Mouse (Mus musculus) heart, adult 2 months (tissue): ENCODE data around the gene Hps5. TPM values are rescaled to one million over a fixed set of nuclear protein-coding genes. Genes with fewer than 3 reads are reported as not detected.

Source experiments
- DNase-seq, 2 experiments: peaks; one replicate each; pipeline ENCODE4 v3.0.0; 2021
- H3K27ac ChIP-seq: fragments of 200-600 bp; 2 replicates; pipeline ENCODE4 v1.8.1; 2022
- H3K27me3 ChIP-seq: fragments of 200-500 bp; 2 replicates; pipeline ENCODE4 v1.6.1; 2012; ENCODE audit warnings: mild to moderate bottlenecking, low read length, inconsistent platforms, mixed read lengths; ENCODE audit not compliant: control insufficient read depth, insufficient read depth
- H3K36me3 ChIP-seq: fragments of 200-500 bp; 2 replicates; pipeline ENCODE4 v1.6.1; 2012; ENCODE audit warnings: low read length, inconsistent platforms; ENCODE audit not compliant: control insufficient read depth, insufficient read depth
- H3K4me1 ChIP-seq: fragments of 200-500 bp; 2 replicates; pipeline ENCODE4 v1.6.1; 2011; ENCODE audit warnings: low read length; ENCODE audit not compliant: control insufficient read depth, insufficient read depth
- H3K4me3 ChIP-seq: fragments of 200-600 bp; 2 replicates; pipeline ENCODE4 v1.8.1; 2022
- H3K79me2 ChIP-seq: fragments of 200-500 bp; replicated peaks from 2 replicates; pipeline ENCODE4 v1.6.1; 2012; ENCODE audit warnings: mild to moderate bottlenecking, inconsistent platforms, low read length, moderate library complexity, mixed read lengths; ENCODE audit not compliant: control insufficient read depth, insufficient read depth
- H3K9ac ChIP-seq: fragments of 200-500 bp; 2 replicates; pipeline ENCODE4 v1.6.1; 2012; ENCODE audit warnings: low read depth, mild to moderate bottlenecking, control low read depth, inconsistent platforms, low read length, mixed read lengths
- CTCF ChIP-seq: fragments of 200-600 bp; IDR thresholded peaks from 2 replicates; pipeline ENCODE4 v1.8.1; 2022; ENCODE audit warnings: antibody characterized with exemption, mild to moderate bottlenecking, moderate library complexity
- EP300 ChIP-seq: fragments of 200-500 bp; IDR thresholded peaks from 2 replicates; pipeline ENCODE4 v1.6.1; 2011; ENCODE audit warnings: low read depth, low read length, control low read depth; ENCODE audit not compliant: insufficient read depth
- POLR2A ChIP-seq: fragments of 200-500 bp; IDR thresholded peaks from 2 replicates; pipeline ENCODE4 v1.6.1; 2011; ENCODE audit warnings: mild to moderate bottlenecking, low read depth, low read length, control low read depth; ENCODE audit not compliant: insufficient read depth
- WGBS: fragments of 180-500 bp; shearing (Covaris S2); methylation state at CpG from one replicate; pipeline ENCODE4 v1.1.7; 2018; 5-methylcytosine and 5-hydroxymethylcytosine counted together
- intact Hi-C: fragments of 180-260 bp; cut with DNase I; formaldehyde crosslinking; loops from one replicate; pipeline ENCODE4 v1.15.1; 2025
- polyA plus RNA-seq: library from polyadenylated mRNA; depleted of rRNA; stranded (reverse); fragments of >200 nt; gene quantifications from 2 replicates; pipeline ENCODE4 v1.2.3, GENCODE M21; 2012; rRNA removed
- total RNA-seq, 2 experiments: library from RNA; stranded (reverse); gene quantifications; 2 replicates each; pipeline ENCODE4 v1.2.3; 2021

Gene Hps5
- total and polyA plus RNA-seq, 3 experiments: 5.2 to 9.2 (median 7.5) TPM

GRCm38 (mm10) chr7:46714518-46714917 is 81.3 kb downstream of the Hps5 start:
- intact Hi-C loops: loop anchor here (5.0 to 10.0 kb wide), 4 partner anchors 58 to 320 kb away; partner anchors contain the start of genes Kcnc1 and Tsg101
- no peaks in the 10 kb centered on the region for H3K79me2 ChIP-seq
- H3K27me3 ChIP-seq: no peaks in the 10 kb centered on the region; the same call in 1 of the 2 replicates
- no peak overlapping the region for H3K27ac ChIP-seq
- no peak overlapping the region for H3K4me3 ChIP-seq
- TF ChIP-seq POLR2A (no peak), CTCF (peak; percentile 88), EP300 (0 out of 2 replicates have a peak, but pooled peaks have one; percentile 16)
- H3K4me1 ChIP-seq: no peaks in the 10 kb centered on the region; the same call in 1 of the 2 replicates
- no peak overlapping the region for H3K9ac ChIP-seq
- H3K36me3 ChIP-seq: no peaks in the 10 kb centered on the region
- DNase-seq: peak; percentile 49 to 56
- 23% methylated on average over 6 of the region's 6 CpGs for WGBS

GRCm38 (mm10) chr7:46712250-46712649 is 83.6 kb downstream of the Hps5 start:
- no peak for TF ChIP-seq EP300
- TF ChIP-seq POLR2A: no peak
- TF ChIP-seq CTCF: no peak
- Histone ChIP-seq H3K27me3 (no peaks in the 10 kb centered on the region; the same call in 1 of the 2 replicates), H3K36me3 (no peaks in the 10 kb centered on the region), H3K9ac (no peak overlapping the region), H3K4me1 (no peaks in the 10 kb centered on the region; the same call in 1 of the 2 replicates), H3K27ac (no peak overlapping the region), H3K79me2 (no peaks in the 10 kb centered on the region), H3K4me3 (no peak overlapping the region)
- intact Hi-C loops: loop anchor here (5.0 to 10.0 kb wide), 4 partner anchors 60 to 317 kb away; partner anchors contain the start of genes Kcnc1 and Tsg101
- 54% methylated on average over 6 of the region's 6 CpGs for WGBS
- DNase-seq: no peak

Other genes starting within 250 kb of the Hps5 start
- gene Sergef, start 156.3 kb downstream of the Hps5 start, total RNA-seq: 1 to 10 TPM; 2.9 to 5.1 TPM
- gene Sergef, start 156.3 kb downstream of the Hps5 start, polyA plus RNA-seq: 3.6 and 4.9 TPM in 2 replicates
- gene Tph1, start 123.5 kb downstream of the Hps5 start, total RNA-seq: not detected
- gene Tph1, start 123.5 kb downstream of the Hps5 start, polyA plus RNA-seq: 0.23 TPM in 1 of 2 replicates, not detected in the other
- 1 to 10 TPM; 3.8 to 4.0 TPM for gene Saal1, start 85.4 kb downstream of the Hps5 start, total RNA-seq
- gene Saal1, start 85.4 kb downstream of the Hps5 start, polyA plus RNA-seq: 2.3 and 3.1 TPM in 2 replicates
- 1 to 10 TPM; 1.5 to 2.7 TPM for gene Saa3, start 80.4 kb downstream of the Hps5 start, total RNA-seq
- 0.38 and 1.2 TPM in 2 replicates for gene Saa3, start 80.4 kb downstream of the Hps5 start, polyA plus RNA-seq
- not detected for gene Saa4, start 63.5 kb downstream of the Hps5 start, total RNA-seq
- gene Saa4, start 63.5 kb downstream of the Hps5 start, polyA plus RNA-seq: not detected in 2 replicates
- gene Saa1, start 53.1 kb downstream of the Hps5 start, total RNA-seq: not detected
- not detected in 2 replicates for gene Saa1, start 53.1 kb downstream of the Hps5 start, polyA plus RNA-seq
- not detected for gene Saa2, start 44.3 kb downstream of the Hps5 start, total RNA-seq
- not detected in 2 replicates for gene Saa2, start 44.3 kb downstream of the Hps5 start, polyA plus RNA-seq
- 10 to 100 TPM; 15.7 to 17.2 TPM for gene Gtf2h1, start within 50 bp of the Hps5 start, total RNA-seq
- 4.8 and 8.9 TPM in 2 replicates for gene Gtf2h1, start within 50 bp of the Hps5 start, polyA plus RNA-seq
- 100 to 1,000 TPM; 738 to 741 TPM for gene Ldha, start 45.4 kb upstream of the Hps5 start, total RNA-seq
- 674 and 1,134 TPM in 2 replicates for gene Ldha, start 45.4 kb upstream of the Hps5 start, polyA plus RNA-seq
- gene Ldhc, start 65.1 kb upstream of the Hps5 start, total RNA-seq: not detected
- 1.1 and 2.3 TPM in 2 replicates for gene Ldhc, start 65.1 kb upstream of the Hps5 start, polyA plus RNA-seq
- 10 to 100 TPM; 56.5 to 62.5 TPM for gene Tsg101, start 123.9 kb upstream of the Hps5 start, total RNA-seq
- gene Tsg101, start 123.9 kb upstream of the Hps5 start, polyA plus RNA-seq: 64.3 and 97.0 TPM in 2 replicates
- 10 to 100 TPM in 1 of 2 experiments, 1 to 10 TPM in 1; 9.0 to 10.3 TPM for gene Uevld, start 162.5 kb upstream of the Hps5 start, total RNA-seq
- gene Uevld, start 162.5 kb upstream of the Hps5 start, polyA plus RNA-seq: 2.9 and 5.0 TPM in 2 replicates
- not detected for gene Gm9999, start 187.5 kb upstream of the Hps5 start, total RNA-seq
- gene Gm9999, start 187.5 kb upstream of the Hps5 start, polyA plus RNA-seq: 1.1 TPM in 1 of 2 replicates, not detected in the other
- gene Spty2d1, start 212.3 kb upstream of the Hps5 start, total RNA-seq: 1 to 10 TPM; 6.9 to 8.5 TPM
- 2.7 and 4.3 TPM in 2 replicates for gene Spty2d1, start 212.3 kb upstream of the Hps5 start, polyA plus RNA-seq